Mouse (Mus musculus): ENCODE results near the gene Plod1. TPM values are rescaled to one million over a fixed set of nuclear protein-coding genes. Genes with fewer than 3 reads are reported as not detected.
A peak's percentile ranks its signal among the peaks of the same experiment; 100 is the strongest.
"Not testable (repeated sequence)": the region's sequence is repeated elsewhere in the genome, so short reads cannot be mapped to it uniquely, and the experiment has no call there.

Plod1 gene
- polyA plus RNA-seq, 1 experiment from 2014 or later: 26.6 TPM

DNA sequence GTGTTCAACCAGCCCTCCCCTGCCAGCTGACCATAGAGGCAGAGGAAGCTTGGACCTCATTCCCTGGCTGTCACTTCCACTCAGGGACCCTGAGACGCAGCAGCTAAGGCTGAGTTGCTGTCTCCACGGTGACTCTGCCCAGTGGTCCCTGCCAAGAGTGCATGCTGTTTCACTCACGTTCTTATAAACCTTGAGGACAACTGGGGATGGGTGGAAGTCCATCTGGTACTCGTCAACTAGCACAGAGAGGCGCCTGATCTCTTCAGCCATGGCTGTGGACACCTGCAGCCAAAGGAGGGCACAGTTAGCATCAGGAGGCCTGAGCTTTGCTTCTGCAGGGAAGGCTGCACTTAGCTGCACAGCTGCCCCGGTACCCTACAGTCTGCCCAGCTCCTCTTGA lies 53.5 kb downstream of the Plod1 start:
- Histone ChIP-seq H3K9me3 (no peaks in the 10 kb centered on the region), H3K4me1 (replicated peaks) (no peaks in the 10 kb centered on the region), H3K9ac (no peak overlapping the region), H3K27me3 (no peaks in the 10 kb centered on the region), H3K4me3 (no peak overlapping the region), H3K27ac (no peak overlapping the region), H3K36me3 (peaks cover 96% of the 10 kb centered on the region), H3K4me2 (no peak overlapping the region)
- no peak for ATAC-seq (ENCODE audit: low FRiP score)
- WGBS: 84% methylated on average over 6 of the region's 6 CpGs

- Histone ChIP-seq H3K4me1 (replicated peaks) (no peaks in the 10 kb centered on the region), H3K4me2 (no peak overlapping the region), H3K27me3 (no peaks in the 10 kb centered on the region), H3K9me3 (no peaks in the 10 kb centered on the region), H3K36me3 (peaks cover 93% of the 10 kb centered on the region), H3K27ac (no peak overlapping the region), H3K9ac (no peak overlapping the region), H3K4me3 (no peak overlapping the region)
- WGBS: 95% methylated on average over 7 of the region's 7 CpGs
- ATAC-seq (ENCODE audit: low FRiP score): no peak
Observed at GRCm38 (mm10) chr4:147881792-147882191, 54.8 kb downstream of the Plod1 start.

GRCm38 (mm10) chr4:147879865-147880264 lies 56.7 kb downstream of the Plod1 start:
- no peak overlapping the region for H3K4me3 ChIP-seq
- H3K27me3 ChIP-seq: no peaks in the 10 kb centered on the region
- H3K4me2 ChIP-seq: no peak overlapping the region
- H3K9me3 ChIP-seq: no peaks in the 10 kb centered on the region
- no peak overlapping the region for H3K27ac ChIP-seq
- H3K36me3 ChIP-seq: peaks cover 93% of the 10 kb centered on the region
- WGBS: 61% methylated on average over 5 of the region's 5 CpGs
- H3K9ac ChIP-seq: no peak overlapping the region
- no peaks in the 10 kb centered on the region for H3K4me1 ChIP-seq (replicated peaks)
- ATAC-seq (ENCODE audit: low FRiP score): no peak

- Histone ChIP-seq H3K4me2 (no peak overlapping the region), H3K9me3 (no peaks in the 10 kb centered on the region), H3K4me1 (replicated peaks) (no peaks in the 10 kb centered on the region), H3K27me3 (no peaks in the 10 kb centered on the region), H3K27ac (no peak overlapping the region), H3K4me3 (no peak overlapping the region), H3K9ac (no peak overlapping the region), H3K36me3 (peaks cover 94% of the 10 kb centered on the region)
- 81% methylated on average over 2 of the region's 2 CpGs for WGBS
- no peak for ATAC-seq (ENCODE audit: low FRiP score)
Observed at GRCm38 (mm10) chr4:147879456-147879855, 57.1 kb downstream of the Plod1 start.

GRCm38 (mm10) chr4:147878537-147878936 lies 58.0 kb downstream of the Plod1 start:
- H3K4me3 ChIP-seq: no peak overlapping the region
- ATAC-seq (ENCODE audit: low FRiP score): no peak
- H3K4me1 ChIP-seq (replicated peaks): no peaks in the 10 kb centered on the region
- H3K4me2 ChIP-seq: no peak overlapping the region
- no peak overlapping the region for H3K9ac ChIP-seq
- H3K27me3 ChIP-seq: no peaks in the 10 kb centered on the region
- WGBS: 98% methylated on average over 9 of the region's 9 CpGs
- peaks cover 94% of the 10 kb centered on the region for H3K36me3 ChIP-seq
- no peak overlapping the region for H3K27ac ChIP-seq
- H3K9me3 ChIP-seq: no peaks in the 10 kb centered on the region

DNA sequence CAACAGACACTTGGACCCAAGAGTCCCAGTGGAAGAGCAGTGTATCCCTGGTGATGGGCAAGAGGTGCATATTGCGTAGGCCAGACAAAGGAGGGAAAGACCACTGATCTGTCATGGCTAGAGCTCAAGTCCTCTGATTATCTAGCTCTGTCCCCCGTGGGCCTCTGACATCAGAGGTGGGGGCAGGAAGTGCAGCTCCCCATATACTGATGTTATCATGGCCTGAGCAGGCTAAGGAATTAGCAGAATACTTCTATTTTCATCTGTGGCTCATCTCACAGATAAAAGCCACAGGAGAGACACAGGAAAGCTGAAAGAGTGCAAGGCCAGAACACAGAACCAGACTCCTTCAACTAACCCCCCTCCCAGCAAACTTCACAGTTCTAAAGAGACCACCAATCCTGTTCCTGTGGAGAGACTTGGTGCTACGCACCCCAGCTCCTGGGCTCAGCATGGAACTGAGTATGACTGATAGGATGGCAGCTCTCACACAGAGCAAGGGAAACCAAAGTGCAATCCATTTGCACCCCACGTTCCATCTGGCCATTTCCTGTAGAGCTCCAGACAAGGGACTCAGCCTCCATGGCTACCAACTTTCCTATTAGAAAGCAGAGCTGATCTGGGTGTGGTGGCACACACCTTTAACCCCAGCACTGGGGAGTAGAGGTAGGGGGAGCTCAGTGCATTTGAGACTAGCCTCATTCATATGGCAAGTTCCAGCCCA lies 60.6 kb downstream of the Plod1 start:
- peaks cover 92% of the 10 kb centered on the region for H3K36me3 ChIP-seq
- no peak for ATAC-seq (ENCODE audit: low FRiP score)
- H3K27ac ChIP-seq: no peak overlapping the region
- no peak overlapping the region for H3K4me3 ChIP-seq
- no peak overlapping the region for H3K9ac ChIP-seq
- H3K27me3 ChIP-seq: no peaks in the 10 kb centered on the region
- H3K4me2 ChIP-seq: no peak overlapping the region
- no peaks in the 10 kb centered on the region for H3K9me3 ChIP-seq
- H3K4me1 ChIP-seq (replicated peaks): no peaks in the 10 kb centered on the region
- 92% methylated on average over 4 of the region's 4 CpGs for WGBS

- peak overlapping the region; percentile 69 for H3K9ac ChIP-seq
- no peak overlapping the region; the same call in 1 of the 2 replicates for H3K27ac ChIP-seq
- ATAC-seq (ENCODE audit: low FRiP score): no peak
- peaks cover 44% of the 10 kb centered on the region for H3K36me3 ChIP-seq
- H3K4me2 ChIP-seq: peak overlapping the region; percentile 71
- 13% methylated on average over 5 of the region's 5 CpGs for WGBS
- no peaks in the 10 kb centered on the region for H3K9me3 ChIP-seq
- H3K4me1 ChIP-seq (replicated peaks): peaks cover 26% of the 10 kb centered on the region
- H3K27me3 ChIP-seq: no peaks in the 10 kb centered on the region
- peak overlapping the region; percentile 79 for H3K4me3 ChIP-seq
Observed at GRCm38 (mm10) chr4:147869238-147869637, 67.3 kb downstream of the Plod1 start.

DNA sequence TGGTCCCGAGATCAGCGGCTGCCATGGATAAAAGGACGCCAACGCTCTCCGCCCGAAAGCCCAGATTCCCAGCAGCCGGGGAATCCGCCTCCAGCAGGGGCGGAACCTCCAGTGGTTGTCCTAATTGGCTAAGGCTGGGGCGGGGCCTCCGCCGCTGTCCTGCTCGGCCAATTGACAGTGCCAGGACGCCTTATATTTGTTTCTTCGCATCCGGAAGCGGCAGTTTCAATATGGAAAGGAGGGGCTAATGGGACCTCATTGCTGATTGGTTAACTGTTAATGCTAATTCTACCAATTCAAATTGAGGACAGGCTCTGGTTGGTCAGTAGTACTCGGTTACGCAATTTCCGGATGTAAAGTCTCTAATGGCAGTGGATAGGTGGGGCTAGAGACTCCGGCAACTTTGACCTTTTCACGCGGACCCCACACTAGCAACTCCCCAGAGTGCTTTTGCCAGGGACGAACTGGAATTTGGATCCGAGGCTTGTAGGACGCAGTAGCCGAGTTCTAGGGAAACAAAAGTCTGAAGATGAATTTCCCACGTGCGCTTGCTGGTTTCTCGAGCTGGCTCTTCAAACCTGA lies 68.0 kb downstream of the Plod1 start, which contains the start of the genes Miip and Fv1:
TSS of gene Miip (minus strand) at position 367 of the 582 bp plus-strand sequence.
TSS of gene Fv1 (plus strand) at position 530 of the 582 bp plus-strand sequence.
- Histone ChIP-seq H3K4me3 (peak within 1 kb of the TSS; percentile 79), H3K27me3 (no peaks in the 10 kb centered on the region), H3K9ac (peak within 1 kb of the TSS; percentile 80), H3K4me1 (replicated peaks) (peaks cover 26% of the 10 kb centered on the region), H3K4me2 (peak within 1 kb of the TSS; percentile 71), H3K36me3 (peaks cover 41% of the 10 kb centered on the region), H3K27ac (peak within 1 kb of the TSS; percentile 83), H3K9me3 (no peaks in the 10 kb centered on the region)
- ATAC-seq (ENCODE audit: low FRiP score): peak; percentile 97
- WGBS: under 1% methylated on average over 30 of the region's 30 CpGs

- peaks cover 41% of the 10 kb centered on the region for H3K36me3 ChIP-seq
- H3K27ac ChIP-seq: peak overlapping the region; percentile 83
- WGBS: 4% methylated on average over 22 of the region's 22 CpGs
- peak overlapping the region; percentile 79 for H3K4me3 ChIP-seq
- peak overlapping the region; percentile 80 for H3K9ac ChIP-seq
- peak; percentile 3; the same call in 1 of the 2 replicates for ATAC-seq (ENCODE audit: low FRiP score)
- no peaks in the 10 kb centered on the region for H3K27me3 ChIP-seq
- no peaks in the 10 kb centered on the region for H3K9me3 ChIP-seq
- H3K4me2 ChIP-seq: peak overlapping the region; percentile 67
- H3K4me1 ChIP-seq (replicated peaks): peaks cover 26% of the 10 kb centered on the region
Observed at GRCm38 (mm10) chr4:147867563-147868449, 68.8 kb downstream of the Plod1 start.

DNA sequence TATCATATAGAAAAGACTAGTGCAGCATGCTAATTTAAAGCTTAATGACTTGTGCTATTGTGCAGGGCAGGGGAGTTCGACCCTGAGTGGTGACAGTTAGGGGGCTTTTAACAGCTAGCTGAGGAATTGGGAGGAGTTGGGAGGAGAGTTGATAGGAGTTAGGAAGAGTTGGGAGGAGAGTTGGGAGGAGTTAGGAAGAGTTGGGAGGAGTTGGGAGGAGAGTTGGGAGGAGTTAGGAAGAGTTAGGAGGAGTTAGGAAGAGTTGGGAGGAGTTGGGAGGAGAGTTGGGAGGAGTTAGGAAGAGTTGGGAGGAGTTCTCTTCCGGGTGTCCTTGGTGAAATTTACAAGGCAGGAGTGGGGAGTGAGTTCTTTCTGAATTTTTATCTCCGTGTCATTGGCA lies 69.8 kb downstream of the Plod1 start:
- 60% methylated on average over 3 of the region's 3 CpGs for WGBS
- not testable (repeated sequence) for H3K9ac ChIP-seq; ATAC-seq (ENCODE audit: low FRiP score); H3K9me3 ChIP-seq; H3K4me3 ChIP-seq; H3K27me3 ChIP-seq; H3K27ac ChIP-seq; H3K4me2 ChIP-seq
- Histone ChIP-seq H3K36me3 (peaks cover 41% of the 10 kb centered on the region), H3K4me1 (replicated peaks) (peaks cover 26% of the 10 kb centered on the region)

DNA sequence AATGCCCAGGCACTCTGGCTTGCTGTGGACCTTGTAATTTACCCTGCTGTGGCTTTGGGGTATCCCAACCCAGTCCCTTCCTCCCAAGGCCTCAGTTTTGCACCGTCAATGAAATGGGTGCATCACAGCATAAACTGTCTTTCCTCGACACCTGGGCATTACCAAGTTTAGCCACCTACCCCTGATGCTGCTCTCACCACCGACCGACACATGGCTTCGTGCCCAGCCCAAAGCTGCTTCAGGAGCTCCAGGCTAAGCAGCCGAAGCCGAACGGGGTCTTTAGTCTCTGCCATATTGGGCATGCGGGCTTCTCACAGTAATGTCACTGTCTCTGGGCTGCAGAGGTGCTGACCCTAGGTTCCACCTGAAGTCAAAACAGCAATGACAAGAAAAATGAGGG lies 70.5 kb downstream of the Plod1 start:
- WGBS: 97% methylated on average over 9 of the region's 9 CpGs
- Histone ChIP-seq H3K9ac (no peak overlapping the region), H3K27ac (no peak overlapping the region), H3K27me3 (no peaks in the 10 kb centered on the region), H3K4me1 (replicated peaks) (peaks cover 26% of the 10 kb centered on the region), H3K4me2 (no peak overlapping the region), H3K4me3 (no peak overlapping the region), H3K9me3 (no peaks in the 10 kb centered on the region), H3K36me3 (peaks cover 44% of the 10 kb centered on the region)
- ATAC-seq (ENCODE audit: low FRiP score): no peak

GRCm38 (mm10) chr4:147865651-147866050 lies 70.9 kb downstream of the Plod1 start:
- Histone ChIP-seq H3K36me3 (peaks cover 46% of the 10 kb centered on the region), H3K27ac (no peak overlapping the region), H3K4me2 (no peak overlapping the region), H3K9me3 (no peaks in the 10 kb centered on the region), H3K4me1 (replicated peaks) (peaks cover 24% of the 10 kb centered on the region), H3K9ac (no peak overlapping the region), H3K4me3 (no peak overlapping the region), H3K27me3 (no peaks in the 10 kb centered on the region)
- WGBS: 96% methylated on average over 6 of the region's 6 CpGs
- ATAC-seq (ENCODE audit: low FRiP score): no peak

Data from hindbrain, embryonic 13.5 days (tissue).